Mouse (Mus musculus): ENCODE results near the gene Phactr1. TPM values are rescaled to one million over a fixed set of nuclear protein-coding genes. Genes with fewer than 3 reads are reported as not detected.

The Phactr1 gene
- polyA plus RNA-seq, 1 experiment from 2014 or later, result 15.1 TPM

DNA sequence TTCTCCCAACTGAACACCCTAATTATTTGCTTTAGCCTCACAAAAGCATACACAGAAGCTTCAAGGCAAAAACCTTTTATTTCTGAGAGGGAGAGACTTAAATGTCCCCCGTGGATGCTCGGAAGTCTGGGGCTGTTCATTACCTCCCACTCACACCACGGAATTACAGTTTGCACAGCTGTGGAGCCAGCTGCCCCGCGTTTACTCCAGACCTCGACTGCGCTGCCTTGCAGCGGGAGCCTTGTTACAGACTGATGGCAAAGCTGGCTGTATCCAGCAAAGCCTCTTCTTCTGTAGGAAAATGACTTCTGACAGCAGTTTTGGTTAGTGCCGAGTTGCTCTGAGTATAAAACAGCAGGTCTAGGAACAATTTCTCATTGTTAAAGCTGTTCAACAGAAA lies 39.0 kb downstream of the Phactr1 start:
- H3K27me3 ChIP-seq (ENCODE audit: insufficient read depth, poor library complexity, severe bottlenecking), result no peaks in the 10 kb centered on the region; the same call in 1 of the 2 replicates
- DNase-seq (ENCODE audit: low spot score), result peak; percentile 16
- H3K27ac ChIP-seq, result no peak overlapping the region
- 27% methylated on average over 9 of the region's 9 CpGs for WGBS
- H3K9me3 ChIP-seq, result no peaks in the 10 kb centered on the region
- peaks cover 23% of the 10 kb centered on the region for H3K4me1 ChIP-seq (replicated peaks)
- H3K36me3 ChIP-seq, result no peaks in the 10 kb centered on the region
- H3K4me3 ChIP-seq, result no peak overlapping the region

- peaks cover 23% of the 10 kb centered on the region for H3K4me1 ChIP-seq (replicated peaks)
- no peaks in the 10 kb centered on the region for H3K9me3 ChIP-seq
- no peaks in the 10 kb centered on the region; the same call in 1 of the 2 replicates for H3K27me3 ChIP-seq (ENCODE audit: insufficient read depth, poor library complexity, severe bottlenecking)
- 38% methylated on average over 4 of the region's 4 CpGs for WGBS
- no peak overlapping the region for H3K4me3 ChIP-seq
- no peak for DNase-seq (ENCODE audit: low spot score)
- H3K36me3 ChIP-seq, result no peaks in the 10 kb centered on the region
- H3K27ac ChIP-seq, result no peak overlapping the region
These were observed 39.7 kb downstream of the Phactr1 start for GRCm38 (mm10) chr13:42720135-42720534.

DNA sequence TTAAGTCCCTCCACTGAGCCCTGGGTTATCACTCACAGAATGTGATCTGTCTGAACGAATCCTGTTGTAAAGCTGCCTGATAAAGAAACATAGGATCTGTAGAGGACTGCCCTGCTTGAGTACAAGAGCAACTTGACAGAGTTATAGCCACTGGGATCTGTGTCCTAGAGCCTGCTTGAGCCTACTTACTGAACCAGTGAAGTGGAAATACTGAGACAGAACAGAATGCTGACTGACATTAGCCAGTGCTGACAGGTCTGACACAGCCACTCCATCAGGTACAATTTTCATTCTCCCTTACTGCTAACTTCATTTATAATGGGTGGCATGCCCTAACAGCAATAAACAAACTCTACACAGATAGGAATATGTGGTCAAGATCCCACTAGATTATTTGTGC lies 40.2 kb downstream of the Phactr1 start:
- DNase-seq (ENCODE audit: low spot score), result no peak
- H3K36me3 ChIP-seq, result no peaks in the 10 kb centered on the region
- no peaks in the 10 kb centered on the region; the same call in 1 of the 2 replicates for H3K27me3 ChIP-seq (ENCODE audit: insufficient read depth, poor library complexity, severe bottlenecking)
- no peak overlapping the region for H3K27ac ChIP-seq
- no peaks in the 10 kb centered on the region for H3K9me3 ChIP-seq
- H3K4me3 ChIP-seq, result no peak overlapping the region
- WGBS, result 17% methylated on average over 1 of the region's 1 CpGs
- H3K4me1 ChIP-seq (replicated peaks), result peaks cover 23% of the 10 kb centered on the region

- H3K27me3 ChIP-seq (ENCODE audit: insufficient read depth, poor library complexity, severe bottlenecking), result no peaks in the 10 kb centered on the region; the same call in none of the 2 replicates
- 88% methylated on average over 3 of the region's 3 CpGs for WGBS
- H3K4me3 ChIP-seq, result no peak overlapping the region
- H3K27ac ChIP-seq, result no peak overlapping the region
- no peaks in the 10 kb centered on the region for H3K9me3 ChIP-seq
- DNase-seq (ENCODE audit: low spot score), result no peak
- H3K4me1 ChIP-seq (replicated peaks), result peaks cover 18% of the 10 kb centered on the region
- H3K36me3 ChIP-seq, result no peaks in the 10 kb centered on the region
These were observed 43.6 kb downstream of the Phactr1 start for GRCm38 (mm10) chr13:42724011-42724410.

- H3K4me3 ChIP-seq, result no peak overlapping the region
- no peaks in the 10 kb centered on the region; the same call in none of the 2 replicates for H3K27me3 ChIP-seq (ENCODE audit: insufficient read depth, poor library complexity, severe bottlenecking)
- WGBS, result 78% methylated on average over 7 of the region's 7 CpGs
- DNase-seq (ENCODE audit: low spot score), result no peak
- no peaks in the 10 kb centered on the region for H3K9me3 ChIP-seq
- H3K27ac ChIP-seq, result no peak overlapping the region
- H3K4me1 ChIP-seq (replicated peaks), result peaks cover under 1% of the 10 kb centered on the region
- no peaks in the 10 kb centered on the region for H3K36me3 ChIP-seq
These were observed 45.3 kb downstream of the Phactr1 start for GRCm38 (mm10) chr13:42725709-42726231.

DNA sequence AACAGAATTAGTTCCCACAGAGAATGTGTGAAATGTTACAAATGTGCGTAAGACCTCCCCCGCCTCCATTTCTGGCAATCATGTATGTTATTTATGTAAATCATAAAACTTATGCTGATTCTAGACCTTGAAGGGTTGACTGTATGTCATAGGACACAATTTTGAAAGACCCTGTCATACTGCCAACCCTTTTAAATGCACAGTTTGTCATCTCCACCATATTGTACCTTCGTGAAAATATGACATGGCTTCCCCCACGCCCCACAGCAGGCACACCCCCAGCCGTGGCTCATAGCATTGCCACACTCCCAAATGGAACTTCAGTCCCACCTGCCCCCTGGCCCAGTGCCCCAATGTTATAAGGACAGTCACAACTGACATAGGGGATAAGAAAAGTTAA lies 57.1 kb downstream of the Phactr1 start:
- Histone ChIP-seq H3K4me1 (replicated peaks) (no peaks in the 10 kb centered on the region), H3K36me3 (no peaks in the 10 kb centered on the region), H3K4me3 (no peak overlapping the region), H3K27me3 (ENCODE audit: insufficient read depth, poor library complexity, severe bottlenecking) (no peaks in the 10 kb centered on the region), H3K9me3 (no peaks in the 10 kb centered on the region), H3K27ac (no peak overlapping the region)
- 88% methylated on average over 5 of the region's 5 CpGs for WGBS
- no peak for DNase-seq (ENCODE audit: low spot score)

DNA sequence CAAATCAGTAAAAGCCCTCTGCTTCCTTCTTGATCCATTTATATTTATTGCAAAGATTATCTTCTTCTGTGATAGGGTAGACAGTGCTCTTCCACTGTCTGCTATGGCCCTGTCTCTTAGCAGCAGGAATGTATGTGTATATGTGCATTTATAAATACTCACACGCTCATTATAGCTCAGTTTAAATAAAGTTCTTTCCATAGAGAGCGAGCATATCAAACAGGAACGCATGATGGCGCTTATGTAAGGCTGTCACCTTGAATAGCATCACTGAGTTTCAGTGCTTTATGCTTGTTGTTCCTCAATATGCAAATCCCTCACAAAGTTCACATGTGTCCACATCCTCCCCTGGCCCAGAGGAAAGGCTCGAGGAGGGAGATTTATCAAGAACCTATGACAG lies 57.7 kb downstream of the Phactr1 start:
- DNase-seq (ENCODE audit: low spot score), result no peak
- no peaks in the 10 kb centered on the region for H3K4me1 ChIP-seq (replicated peaks)
- no peaks in the 10 kb centered on the region for H3K36me3 ChIP-seq
- H3K27me3 ChIP-seq (ENCODE audit: insufficient read depth, poor library complexity, severe bottlenecking), result no peaks in the 10 kb centered on the region
- H3K27ac ChIP-seq, result no peak overlapping the region
- H3K9me3 ChIP-seq, result no peaks in the 10 kb centered on the region
- no peak overlapping the region for H3K4me3 ChIP-seq
- 92% methylated on average over 5 of the region's 5 CpGs for WGBS

GRCm38 (mm10) chr13:42742226-42742625 lies 61.8 kb downstream of the Phactr1 start:
- no peak overlapping the region for H3K27ac ChIP-seq
- H3K27me3 ChIP-seq (ENCODE audit: insufficient read depth, poor library complexity, severe bottlenecking), result no peaks in the 10 kb centered on the region
- H3K9me3 ChIP-seq, result no peaks in the 10 kb centered on the region
- no peak overlapping the region for H3K4me3 ChIP-seq
- H3K4me1 ChIP-seq (replicated peaks), result peaks cover 5% of the 10 kb centered on the region
- no peak for DNase-seq (ENCODE audit: low spot score)
- H3K36me3 ChIP-seq, result no peaks in the 10 kb centered on the region

GRCm38 (mm10) chr13:42744467-42744866 lies 64.0 kb downstream of the Phactr1 start:
- 67% methylated on average over 5 of the region's 5 CpGs for WGBS
- no peaks in the 10 kb centered on the region for H3K9me3 ChIP-seq
- no peaks in the 10 kb centered on the region for H3K27me3 ChIP-seq (ENCODE audit: insufficient read depth, poor library complexity, severe bottlenecking)
- no peak overlapping the region for H3K4me3 ChIP-seq
- no peak for DNase-seq (ENCODE audit: low spot score)
- H3K27ac ChIP-seq, result no peak overlapping the region
- H3K4me1 ChIP-seq (replicated peaks), result peaks cover 5% of the 10 kb centered on the region
- no peaks in the 10 kb centered on the region for H3K36me3 ChIP-seq

DNA sequence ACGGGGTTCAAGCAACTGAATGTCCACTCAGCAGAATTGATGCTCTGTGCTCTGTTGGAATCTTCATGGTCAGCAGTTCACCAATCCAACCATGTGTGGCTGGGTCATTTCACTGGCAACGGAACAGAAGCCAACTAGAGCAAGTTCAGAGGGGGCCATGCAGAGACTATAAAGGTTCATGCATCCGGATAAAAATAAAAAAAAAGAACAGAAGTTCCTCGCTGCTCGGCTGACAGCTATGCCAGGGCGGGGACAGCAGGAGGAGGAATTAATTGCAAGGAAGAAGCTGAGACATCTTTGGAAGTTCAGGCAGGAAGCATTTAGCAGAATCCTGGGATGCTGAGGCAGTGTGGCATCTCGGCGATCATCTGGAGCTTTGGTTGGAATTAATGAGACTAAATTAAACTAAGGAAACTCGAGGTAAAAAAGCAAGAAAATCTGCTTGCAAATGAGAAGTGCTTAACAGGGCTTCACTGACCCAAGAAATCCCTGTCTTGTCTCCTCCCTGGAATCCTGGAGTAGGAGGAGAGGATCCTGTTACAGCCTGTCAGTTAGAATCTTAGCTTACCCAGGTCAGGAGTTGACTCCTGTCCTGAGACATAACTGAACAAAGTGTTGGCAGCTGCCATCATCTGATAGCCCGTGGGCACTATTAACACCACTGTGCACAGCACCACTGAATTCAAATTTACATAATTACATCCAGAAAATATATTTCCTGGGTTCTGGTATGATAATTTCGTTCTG lies 77.4 kb downstream of the Phactr1 start:
- Histone ChIP-seq H3K4me1 (replicated peaks) (peaks cover 11% of the 10 kb centered on the region), H3K9me3 (no peaks in the 10 kb centered on the region), H3K27ac (no peak overlapping the region), H3K4me3 (no peak overlapping the region), H3K36me3 (no peaks in the 10 kb centered on the region), H3K27me3 (ENCODE audit: insufficient read depth, poor library complexity, severe bottlenecking) (no peaks in the 10 kb centered on the region)
- DNase-seq (ENCODE audit: low spot score), result no peak
- WGBS, result 42% methylated on average over 11 of the region's 11 CpGs

DNA sequence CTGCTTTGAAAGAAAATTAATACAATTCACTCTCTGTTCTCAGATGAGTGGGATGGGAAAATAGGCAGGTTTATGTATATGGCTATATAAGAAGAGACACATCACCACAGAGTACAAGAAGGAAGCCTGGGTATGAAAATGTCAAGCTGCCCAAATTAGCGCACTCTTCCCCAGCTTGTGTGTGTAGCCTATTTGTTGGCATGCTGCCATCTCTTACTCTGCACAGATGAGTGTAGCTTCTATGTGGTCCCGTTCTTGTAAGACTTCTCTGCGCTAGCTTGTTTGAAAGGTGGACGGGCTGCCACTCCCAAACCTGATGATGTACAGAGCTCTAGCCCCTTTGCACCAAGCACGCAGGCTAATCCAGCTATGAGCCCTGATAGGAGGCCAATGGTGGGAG lies 78.7 kb downstream of the Phactr1 start:
- no peaks in the 10 kb centered on the region for H3K9me3 ChIP-seq
- H3K4me3 ChIP-seq, result no peak overlapping the region
- DNase-seq (ENCODE audit: low spot score), result no peak
- H3K27me3 ChIP-seq (ENCODE audit: insufficient read depth, poor library complexity, severe bottlenecking), result no peaks in the 10 kb centered on the region
- H3K27ac ChIP-seq, result no peak overlapping the region
- WGBS, result 92% methylated on average over 5 of the region's 5 CpGs
- no peaks in the 10 kb centered on the region for H3K36me3 ChIP-seq
- H3K4me1 ChIP-seq (replicated peaks), result peaks cover 11% of the 10 kb centered on the region

- WGBS, result 91% methylated on average over 10 of the region's 10 CpGs
These were observed 80.6 kb downstream of the Phactr1 start for GRCm38 (mm10) chr13:42760907-42761544.

DNA sequence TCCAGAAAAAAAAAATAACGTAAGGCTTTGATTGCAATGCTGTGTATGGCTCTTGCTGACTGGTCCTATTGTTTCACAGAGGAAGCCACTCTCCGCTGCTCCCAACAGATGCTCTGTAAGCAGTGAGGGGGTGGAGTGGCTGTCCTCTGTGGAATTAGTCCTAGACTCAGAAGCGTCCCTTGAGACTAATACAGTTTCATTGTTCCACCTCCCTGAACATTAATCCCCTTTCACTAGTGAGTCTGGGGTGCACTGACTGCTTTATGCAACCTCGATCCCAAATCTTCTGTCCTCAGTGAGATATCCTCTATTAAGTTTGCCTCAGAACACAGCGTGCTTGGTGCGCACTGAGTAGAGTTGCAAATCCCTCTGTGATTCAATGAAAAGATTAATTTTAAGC lies 91.9 kb downstream of the Phactr1 start:
- no peaks in the 10 kb centered on the region for H3K9me3 ChIP-seq
- WGBS, result 51% methylated on average over 6 of the region's 6 CpGs
- no peak overlapping the region for H3K4me3 ChIP-seq
- H3K27ac ChIP-seq, result no peak overlapping the region
- H3K36me3 ChIP-seq, result no peaks in the 10 kb centered on the region
- no peaks in the 10 kb centered on the region for H3K27me3 ChIP-seq (ENCODE audit: insufficient read depth, poor library complexity, severe bottlenecking)
- H3K4me1 ChIP-seq (replicated peaks), result peaks cover 19% of the 10 kb centered on the region
- no peak for DNase-seq (ENCODE audit: low spot score)

More at GRCm38 (mm10) chr13:42760907-42761544, 80.6 kb downstream of the Phactr1 start:
- no peak overlapping the region for H3K4me3 ChIP-seq
- H3K9me3 ChIP-seq, result no peaks in the 10 kb centered on the region
- DNase-seq (ENCODE audit: low spot score), result no peak
- no peak overlapping the region for H3K27ac ChIP-seq
- peaks cover 11% of the 10 kb centered on the region for H3K4me1 ChIP-seq (replicated peaks)
- no peaks in the 10 kb centered on the region for H3K27me3 ChIP-seq (ENCODE audit: insufficient read depth, poor library complexity, severe bottlenecking)
- no peaks in the 10 kb centered on the region for H3K36me3 ChIP-seq

All from hindbrain, embryonic 10.5 days (tissue).